Mouse (Mus musculus): ENCODE measurements around the gene Rgl1.

Gene Rgl1

DNA sequence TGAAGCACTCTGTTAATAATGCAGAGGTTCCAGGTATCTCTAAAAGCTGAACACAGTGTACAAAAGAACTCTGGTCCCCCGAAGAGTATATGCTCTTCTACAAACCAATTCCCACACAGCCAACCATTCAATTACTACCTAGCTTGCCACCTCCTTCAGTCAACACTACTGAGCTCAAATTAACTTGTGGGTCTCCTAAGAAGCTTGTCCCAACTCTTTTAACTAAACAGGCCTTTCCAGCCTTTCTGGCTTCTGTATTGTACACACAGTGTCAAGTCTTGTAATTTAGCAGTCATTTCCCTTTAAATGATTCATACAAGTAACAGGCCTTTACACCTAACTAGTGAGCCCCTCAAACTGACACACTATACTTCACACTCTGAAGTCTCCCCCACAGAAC is 48.8 kb downstream of the Rgl1 start:
- no peak for DNase-seq (ENCODE audit: low read depth, low spot score)

DNA sequence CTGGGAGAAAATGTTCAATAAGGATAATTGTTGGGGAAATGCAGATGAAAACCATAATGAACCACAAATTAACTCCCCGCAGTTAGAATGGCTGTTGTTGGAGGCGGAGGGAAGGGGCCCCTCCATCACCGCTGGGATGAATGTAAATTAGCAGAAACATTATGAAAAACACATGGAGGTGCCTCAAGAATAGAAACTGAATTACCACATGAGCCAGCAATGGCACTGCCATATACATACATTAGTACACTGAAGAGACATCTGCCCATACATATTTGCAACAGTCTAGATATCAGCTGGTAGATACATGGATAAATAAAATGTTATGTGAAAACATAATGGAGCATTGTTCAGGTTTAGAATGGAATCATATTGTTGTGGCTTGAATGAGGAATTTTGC is 51.7 kb downstream of the Rgl1 start:
- no peak for DNase-seq (ENCODE audit: low read depth, low spot score)

DNA sequence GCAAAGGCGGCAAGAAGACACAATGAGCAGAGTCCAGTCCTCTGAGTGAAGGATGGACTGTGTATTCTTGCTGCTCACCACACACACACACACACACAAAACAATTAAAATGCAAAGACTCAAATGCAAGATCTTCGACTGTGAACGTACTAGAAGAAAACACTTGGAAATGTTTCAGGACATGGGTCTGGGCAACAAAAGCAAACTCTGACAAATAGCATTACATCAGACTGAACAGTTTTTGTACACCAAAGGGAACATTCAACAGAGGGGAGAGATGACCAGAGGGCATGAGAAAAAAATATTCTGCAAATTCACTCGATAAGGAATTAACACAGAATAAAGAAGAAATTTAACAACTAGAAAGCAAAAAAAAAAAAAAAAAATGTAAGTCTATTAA is 52.2 kb downstream of the Rgl1 start:
- DNase-seq (ENCODE audit: low read depth, low spot score) = no peak

DNA sequence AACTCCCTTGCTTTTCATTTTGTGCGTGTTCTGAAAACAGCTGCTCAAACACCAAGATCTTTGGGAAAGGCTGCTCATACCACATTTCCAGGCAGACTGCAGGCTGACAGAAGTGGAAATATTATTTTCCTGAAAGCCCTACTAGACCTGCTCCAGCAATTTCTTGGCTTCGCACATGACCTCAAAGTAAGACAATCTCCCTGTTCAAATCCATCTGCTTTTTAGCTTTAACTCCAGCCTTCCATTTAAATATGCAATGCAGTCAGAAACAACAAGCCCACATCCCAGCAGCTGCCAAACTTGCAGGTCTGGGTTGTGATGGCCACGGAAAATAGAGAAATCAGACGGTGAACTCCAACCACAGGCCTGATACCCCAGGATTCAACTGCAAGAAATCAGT is 55.1 kb downstream of the Rgl1 start:
- no peak for DNase-seq (ENCODE audit: low read depth, low spot score)

DNA sequence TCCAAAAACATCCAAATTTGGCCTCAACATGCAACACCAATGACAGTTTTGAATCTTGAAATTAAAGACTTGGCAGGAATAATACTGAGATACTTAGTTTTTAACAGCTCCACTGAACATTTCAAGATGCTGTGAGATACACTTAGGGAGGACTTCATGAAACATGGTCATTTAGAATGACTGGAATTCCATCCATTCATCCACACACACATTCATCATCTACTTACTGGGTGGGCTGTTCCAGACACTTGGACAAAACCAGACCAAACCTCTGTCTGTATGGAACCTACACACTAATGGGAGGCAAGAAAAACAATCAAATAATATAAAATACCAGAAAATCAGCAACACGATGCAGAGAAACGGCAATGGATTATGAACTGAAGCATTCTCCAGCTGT is 58.6 kb downstream of the Rgl1 start:
- no peak for DNase-seq (ENCODE audit: low read depth, low spot score)

DNA sequence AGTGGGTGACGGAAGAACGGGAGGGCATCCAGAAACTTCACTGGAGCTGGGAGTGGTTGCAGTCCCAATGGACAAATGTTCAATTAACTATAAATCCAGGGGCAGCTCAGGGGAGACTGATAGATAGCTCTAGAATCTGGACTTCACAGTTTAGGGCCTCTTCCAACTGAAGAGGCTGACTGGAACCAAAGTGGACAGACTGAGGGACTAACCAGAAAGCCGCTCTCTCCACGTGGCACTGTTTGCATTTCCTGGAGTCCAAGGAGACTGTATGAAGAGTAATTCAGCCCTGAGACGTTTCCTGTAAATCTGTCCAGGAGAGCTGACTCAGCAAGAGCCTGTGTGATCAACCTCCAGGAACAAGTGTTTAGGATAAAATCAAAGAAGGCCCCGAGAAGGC is 62.2 kb downstream of the Rgl1 start:
- DNase-seq (ENCODE audit: low read depth, low spot score) = no peak

DNA sequence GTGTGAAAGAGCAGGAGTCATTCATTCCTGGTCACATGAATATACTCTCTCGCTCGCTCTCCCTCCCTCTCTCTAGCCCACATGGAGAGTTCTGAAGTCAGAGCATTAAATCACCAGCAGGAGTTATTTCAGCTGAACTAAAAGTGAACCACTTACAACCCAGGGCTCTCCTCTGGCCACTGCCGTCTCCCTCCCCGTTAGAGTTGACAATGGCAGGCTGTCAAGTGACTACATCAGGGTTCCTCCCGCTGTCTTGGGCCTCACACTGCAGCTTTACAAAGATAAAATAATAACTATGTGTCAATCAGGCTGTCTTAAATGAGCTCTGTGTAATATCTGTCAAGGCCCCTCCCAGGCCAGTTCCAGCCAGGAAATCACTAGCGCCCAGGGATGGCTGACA is 63.2 kb downstream of the Rgl1 start:
- DNase-seq (ENCODE audit: low read depth, low spot score) = no peak

DNA sequence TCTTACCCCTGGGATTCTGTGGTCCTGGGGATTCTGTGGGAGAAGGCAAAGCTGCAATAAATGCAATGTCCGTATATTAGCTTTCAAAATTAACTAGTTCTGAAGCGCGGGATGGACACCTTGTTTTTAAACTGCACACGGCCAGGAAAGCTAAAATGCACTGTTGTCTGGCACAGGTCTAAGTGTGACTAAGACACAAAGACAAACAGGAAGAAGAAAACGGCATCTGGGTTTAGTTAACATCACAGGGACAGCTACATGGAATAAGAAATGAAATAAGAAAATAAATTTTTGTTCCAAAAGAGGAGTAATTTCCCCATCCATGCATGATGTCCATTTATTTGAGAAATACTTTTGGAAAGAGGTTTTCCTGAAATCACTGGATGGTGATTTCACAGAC is 65.1 kb downstream of the Rgl1 start:
- DNase-seq (ENCODE audit: low read depth, low spot score) = no peak

DNA sequence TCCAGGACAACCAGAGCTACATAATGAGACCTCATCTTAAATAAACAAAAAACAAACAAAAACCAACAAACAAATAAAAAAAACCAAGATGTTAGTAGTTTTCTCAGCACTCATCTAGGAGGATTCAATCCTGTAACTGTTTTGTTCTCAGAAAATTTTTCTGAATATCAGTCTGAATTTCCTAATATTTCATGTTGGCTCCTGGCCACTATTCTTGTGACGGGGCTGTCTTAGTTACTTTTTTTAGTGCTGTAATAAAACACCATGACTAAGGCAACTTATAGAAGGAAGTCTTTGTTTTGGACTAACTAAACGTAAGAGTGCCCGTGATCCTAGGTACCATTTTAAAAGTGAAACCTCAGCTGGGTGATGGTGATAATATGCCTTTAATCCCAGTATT is 68.8 kb downstream of the Rgl1 start:
- no peak for DNase-seq (ENCODE audit: low read depth, low spot score)

DNA sequence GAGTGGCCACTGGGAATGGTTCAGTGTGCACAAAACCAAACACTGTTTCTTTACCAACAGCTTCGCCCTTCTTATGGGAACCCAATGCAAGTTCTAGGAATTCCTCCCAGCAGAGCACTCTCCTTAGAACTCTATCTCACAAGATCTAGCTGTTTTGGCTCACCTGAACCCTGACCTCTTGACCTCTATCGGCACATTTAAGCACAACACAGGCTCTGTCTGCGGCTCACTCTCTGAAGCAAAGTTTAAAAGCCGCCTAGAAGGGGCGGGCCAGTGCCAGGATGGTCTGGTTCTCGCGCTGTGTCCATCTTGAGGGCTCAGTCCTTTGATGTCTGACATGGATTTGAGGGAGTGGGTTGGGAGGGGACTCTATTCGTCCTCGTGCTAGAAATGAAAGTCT is 70.7 kb downstream of the Rgl1 start:
- DNase-seq (ENCODE audit: low read depth, low spot score) = no peak

DNA sequence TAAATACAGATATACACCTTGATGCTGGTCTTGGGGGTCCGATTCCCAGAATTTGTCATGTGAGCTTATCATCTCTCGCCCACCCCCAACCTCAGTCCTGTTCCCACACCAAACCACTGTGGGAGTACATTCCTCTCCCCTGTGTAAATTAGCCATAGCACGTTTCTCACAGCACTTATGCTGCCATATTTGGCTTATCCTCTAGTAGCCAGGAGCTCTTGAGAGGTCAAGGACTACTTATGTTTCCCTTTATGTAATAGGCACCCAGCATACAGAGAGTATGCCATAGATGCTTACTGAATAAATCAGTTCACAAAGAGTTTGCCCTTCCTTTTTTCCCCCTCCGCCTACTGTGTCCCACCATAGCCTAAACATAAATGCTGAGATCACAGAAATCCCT is 76.2 kb downstream of the Rgl1 start:
- no peak for DNase-seq (ENCODE audit: low read depth, low spot score)

DNA sequence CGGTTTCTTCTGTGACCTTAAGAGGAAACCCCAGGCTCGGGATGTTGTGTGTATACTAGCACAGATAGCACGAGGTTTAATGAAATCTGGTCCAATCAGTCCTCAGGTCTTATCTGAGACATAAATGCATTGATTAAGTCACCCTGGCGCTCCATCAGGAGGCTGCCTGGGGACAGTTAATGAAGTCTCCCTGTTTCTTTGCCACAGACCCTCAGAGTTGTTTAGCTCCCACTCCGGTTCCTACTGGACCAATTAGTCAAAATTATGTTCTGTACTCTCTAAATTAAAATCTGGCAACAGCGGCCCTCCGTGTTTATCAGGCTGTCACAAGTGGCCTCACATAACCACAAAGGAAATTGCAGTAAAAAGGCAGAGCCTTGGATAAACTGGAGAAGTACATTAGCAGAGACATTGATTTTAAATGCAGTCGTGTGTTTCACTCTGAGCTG is 78.4 kb downstream of the Rgl1 start:
- no peak for DNase-seq (ENCODE audit: low read depth, low spot score)

DNA sequence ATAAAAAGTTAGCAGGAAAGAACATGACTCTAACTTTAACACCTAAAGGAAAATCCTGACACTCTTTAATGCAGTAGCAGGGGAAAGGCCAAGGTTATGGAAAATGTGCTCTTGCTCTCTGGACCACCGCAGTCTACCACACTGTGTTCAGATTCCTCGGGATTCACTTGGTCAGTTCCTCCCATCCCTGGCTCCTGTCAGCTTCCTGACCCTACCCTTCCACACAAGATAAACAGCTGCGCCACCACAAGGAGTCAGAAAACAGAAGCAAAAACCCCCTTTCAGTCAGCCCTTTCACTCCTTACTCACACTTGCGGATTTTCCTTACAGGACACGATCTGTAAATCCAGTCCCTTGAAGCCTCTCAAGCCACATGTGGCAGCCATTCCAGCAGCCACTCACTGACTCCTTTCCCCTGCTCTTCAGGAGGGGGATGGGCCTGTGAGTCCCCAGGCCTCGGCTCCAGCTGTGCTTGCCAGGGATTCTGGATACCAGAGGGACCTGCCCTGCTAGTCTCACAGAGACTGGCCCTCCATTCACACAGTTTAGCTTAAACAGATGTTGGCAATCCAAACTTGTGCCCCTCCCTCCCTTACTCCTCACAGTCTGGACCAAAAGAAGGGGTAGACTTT is 78.9 kb downstream of the Rgl1 start:
- DNase-seq (ENCODE audit: low read depth, low spot score) = peak; percentile 66

DNA sequence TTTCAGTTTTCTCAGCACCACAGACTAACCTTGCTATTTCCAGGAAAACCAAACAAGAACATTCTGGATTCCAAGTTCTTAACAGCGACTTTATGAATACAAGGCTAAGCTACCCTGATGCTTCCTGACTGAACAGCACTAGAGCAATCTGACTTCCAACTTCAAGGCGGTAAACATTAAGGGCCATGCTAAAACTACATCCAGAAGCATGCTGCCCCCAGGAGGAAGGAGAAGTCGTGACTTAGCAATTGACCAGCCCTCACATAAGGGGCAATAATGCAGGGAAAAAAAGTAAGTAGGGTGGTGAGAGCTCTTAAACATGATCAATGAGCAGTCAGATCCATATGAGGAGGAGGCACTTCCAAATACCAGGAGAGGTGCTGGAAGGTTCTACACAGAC is 80.6 kb downstream of the Rgl1 start:
- no peak for DNase-seq (ENCODE audit: low read depth, low spot score)

DNA sequence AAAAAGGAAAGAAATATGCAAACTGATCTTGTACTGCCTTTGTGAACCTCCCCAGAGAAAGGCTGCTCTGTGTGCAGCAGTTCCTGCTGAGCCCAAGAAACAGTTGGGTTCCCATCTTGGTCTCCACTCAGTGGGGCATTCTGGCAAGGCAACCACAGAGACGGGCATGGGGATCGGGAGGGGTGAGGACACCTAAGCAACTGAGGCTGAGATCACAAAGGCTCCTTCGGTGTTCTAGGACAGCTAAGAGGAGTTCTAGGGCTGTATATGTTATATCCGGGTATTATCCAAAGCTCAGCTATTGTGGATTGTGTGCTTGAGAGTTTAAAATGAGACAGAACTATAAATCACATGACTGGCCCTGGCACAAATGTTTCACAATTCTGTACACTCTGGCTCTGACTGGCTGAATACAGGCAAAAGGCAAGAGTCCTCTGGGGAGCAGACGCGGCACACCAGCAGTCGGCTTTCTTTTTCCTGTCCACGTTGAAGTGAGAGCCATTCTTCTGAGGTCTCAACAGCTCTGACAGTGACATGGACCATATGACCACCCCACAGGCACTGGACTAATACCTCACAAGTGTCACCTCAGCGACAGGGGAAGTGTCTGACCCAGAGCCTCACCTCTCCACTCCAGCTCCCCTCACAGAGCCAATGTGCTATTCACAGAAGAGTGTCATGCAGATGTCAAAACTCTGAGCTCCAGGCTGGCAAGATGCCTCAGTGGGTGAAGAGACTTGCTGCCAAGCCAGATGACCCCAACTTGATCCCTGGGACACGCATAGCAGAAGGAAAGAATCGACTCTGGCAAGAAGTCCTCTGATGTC is 83.6 kb downstream of the Rgl1 start:
- no peak for DNase-seq (ENCODE audit: low read depth, low spot score)

DNA sequence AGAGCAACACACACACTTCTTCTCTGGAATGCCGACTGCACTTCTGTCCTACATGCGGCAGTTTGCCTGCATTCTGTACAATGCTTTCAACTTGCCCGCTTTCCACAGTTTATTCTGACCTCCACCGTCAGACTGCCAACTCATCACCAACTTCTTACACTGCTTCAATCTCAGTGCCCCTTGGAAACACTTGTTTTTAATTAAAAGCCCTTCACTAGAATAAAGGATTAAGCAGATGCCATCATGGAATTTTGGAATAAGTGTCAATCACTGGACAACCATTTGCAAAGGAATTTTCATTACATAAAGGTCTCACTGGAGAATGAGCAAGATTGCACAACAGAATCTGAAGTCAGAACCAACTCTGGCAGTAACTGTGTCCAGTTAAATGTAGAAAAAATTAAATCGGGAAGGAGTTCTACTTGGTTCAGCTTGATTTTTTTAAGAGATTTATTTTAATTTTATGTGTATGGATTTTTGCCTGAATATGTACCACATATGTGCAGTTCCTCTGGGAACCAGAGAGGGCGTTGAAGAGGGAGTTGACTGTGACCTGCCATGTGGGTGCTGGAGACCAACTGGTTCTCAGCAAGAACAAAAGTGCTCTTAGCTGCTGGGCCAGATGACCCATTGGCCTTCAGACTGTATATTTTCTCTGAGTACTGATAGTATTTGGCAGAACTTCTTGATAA is 84.3 kb downstream of the Rgl1 start:
- DNase-seq (ENCODE audit: low read depth, low spot score) = no peak

DNA sequence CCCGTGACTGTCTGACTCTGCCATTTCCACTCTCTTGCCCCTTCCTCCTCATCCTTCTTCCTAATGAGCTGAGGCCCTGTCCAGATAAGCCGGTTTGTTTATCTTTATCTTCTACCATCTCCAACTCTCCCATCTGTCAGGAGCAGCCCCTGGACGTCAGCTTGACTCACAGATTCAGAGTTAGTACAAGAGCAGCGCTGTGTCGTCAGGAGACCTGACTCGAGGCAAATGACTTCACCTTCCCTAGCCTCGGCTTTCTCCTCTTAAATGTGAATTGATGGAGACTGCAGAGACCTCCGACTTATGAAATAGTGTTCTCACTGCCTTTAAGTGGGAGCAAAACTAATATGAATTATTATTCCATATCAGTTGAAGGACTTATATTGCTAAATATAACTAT is 85.0 kb downstream of the Rgl1 start:
- no peak for DNase-seq (ENCODE audit: low read depth, low spot score)

DNA sequence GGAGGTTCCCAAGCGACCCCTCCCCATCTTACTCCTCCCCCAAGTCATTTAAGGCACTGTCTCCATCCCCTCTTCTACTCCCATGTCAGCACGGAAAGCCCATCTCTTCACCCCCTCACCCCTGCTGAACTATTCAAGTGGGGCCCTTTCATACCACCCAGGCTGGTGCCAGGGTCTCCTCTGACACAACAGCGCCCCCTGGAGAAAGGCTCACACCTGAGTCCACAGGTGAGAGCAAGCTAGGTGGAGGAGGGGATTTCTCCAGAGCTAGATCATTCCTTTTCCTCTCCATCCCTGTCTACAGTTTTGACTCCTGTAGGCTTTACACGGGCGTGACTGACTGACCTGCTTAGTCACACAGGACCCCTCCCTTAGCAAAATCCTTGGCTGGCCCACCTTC is 87.7 kb downstream of the Rgl1 start:
- DNase-seq (ENCODE audit: low read depth, low spot score) = no peak

DNA sequence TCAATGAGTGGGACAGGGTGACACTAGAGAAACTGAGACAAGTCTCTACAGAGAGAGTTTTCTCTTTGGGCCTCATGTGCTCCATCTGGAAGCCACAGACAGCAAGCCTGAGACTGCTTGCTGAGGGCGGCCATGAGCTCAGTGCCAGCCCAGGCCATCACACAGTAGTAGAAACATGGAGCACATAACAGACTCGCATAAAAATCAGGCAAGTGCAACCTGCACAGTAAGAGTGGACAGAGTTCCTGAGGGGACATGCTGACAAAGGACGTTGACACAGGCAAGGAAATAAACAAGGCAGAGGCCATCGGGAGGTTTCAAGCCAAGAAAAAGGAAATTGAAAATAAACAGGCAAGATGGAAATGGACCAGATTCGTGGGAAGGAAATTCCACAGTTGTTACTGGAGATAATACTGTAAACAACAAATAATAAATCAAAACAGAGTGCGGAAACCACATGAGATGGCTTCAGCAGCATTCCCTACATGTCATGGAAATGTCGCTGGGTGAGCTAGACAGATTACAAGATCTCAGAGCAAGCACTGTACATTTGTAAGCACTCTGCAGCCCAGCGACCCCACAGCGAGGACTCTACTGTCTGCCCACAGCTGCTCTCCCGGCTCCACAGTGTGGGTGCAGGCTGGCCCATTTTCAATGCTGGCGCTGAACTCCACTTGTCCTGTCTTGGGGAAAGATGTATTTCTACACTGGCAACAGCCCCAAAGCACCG is 88.5 kb downstream of the Rgl1 start:
- DNase-seq (ENCODE audit: low read depth, low spot score) = no peak

DNA sequence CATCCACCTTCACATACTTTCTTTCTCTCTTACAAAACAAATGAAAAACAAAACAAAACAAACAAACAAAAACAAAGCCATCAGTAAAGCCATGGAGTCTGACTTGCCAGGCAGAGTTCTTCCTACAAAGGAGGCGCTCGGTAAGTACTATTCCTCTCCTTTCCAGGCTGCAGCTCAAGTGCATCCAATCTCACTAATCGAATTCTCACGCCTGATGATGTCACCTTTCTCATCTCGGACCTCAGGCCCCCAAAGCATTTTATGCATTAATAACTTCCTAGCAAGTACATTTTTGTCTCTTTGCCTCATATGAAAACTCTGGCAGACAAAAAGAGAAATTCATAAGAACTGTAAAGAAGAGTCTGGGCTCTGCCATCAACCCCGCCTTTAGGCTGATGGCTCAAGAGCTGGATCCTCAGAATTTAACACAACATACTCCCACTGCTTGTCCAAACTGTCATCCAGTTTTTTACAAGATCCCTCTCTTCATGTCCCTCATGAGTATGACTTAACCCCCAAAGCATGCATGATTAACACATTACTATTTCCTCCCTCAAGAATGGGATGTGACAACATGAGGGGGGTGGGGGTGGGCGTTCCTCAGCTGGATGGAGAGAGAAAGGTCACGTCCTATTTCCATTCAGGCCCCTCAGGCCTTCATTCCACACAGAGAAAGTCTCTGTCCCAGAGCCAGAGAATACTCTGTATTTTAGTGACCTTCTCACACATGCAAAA is 96.5 kb downstream of the Rgl1 start:
- no peak for DNase-seq (ENCODE audit: low read depth, low spot score)

DNA sequence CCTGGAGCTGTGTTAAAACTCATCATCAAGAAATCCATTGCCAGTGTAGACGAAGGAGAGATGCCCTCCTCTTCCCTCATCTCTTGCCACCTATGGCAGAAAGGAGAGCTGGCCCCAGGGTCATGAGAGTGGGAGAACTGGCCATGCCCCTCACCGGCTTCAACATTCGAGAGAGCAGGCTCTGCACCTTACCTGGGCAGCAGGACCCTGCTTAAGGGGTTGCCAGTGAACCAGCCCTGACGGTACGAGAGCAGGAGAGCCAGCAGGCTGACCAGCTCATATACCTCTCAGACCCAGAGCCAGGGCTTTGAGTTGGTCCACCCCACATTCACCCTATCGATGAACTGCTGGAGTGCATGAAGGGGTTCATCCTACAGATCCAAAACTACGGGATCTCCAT is 105.7 kb downstream of the Rgl1 start:
- no peak for DNase-seq (ENCODE audit: low read depth, low spot score)

DNA sequence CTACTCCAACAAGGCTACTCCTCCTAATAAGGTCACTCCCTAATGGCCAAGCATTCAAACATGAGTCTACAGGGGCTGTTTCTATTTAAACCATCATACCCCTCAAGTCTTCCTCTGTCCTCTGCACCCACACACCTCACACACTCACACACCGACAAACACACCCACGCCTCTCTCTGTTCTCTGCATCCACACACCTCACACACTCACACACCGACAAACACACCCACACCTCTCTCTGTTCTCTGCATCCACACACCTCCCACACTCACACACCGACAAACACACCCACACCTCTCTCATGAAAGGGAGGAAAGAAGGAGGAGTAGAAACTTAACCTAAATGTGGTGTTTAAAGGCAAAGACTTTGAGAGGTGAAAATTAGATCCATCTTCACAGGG is 106.2 kb downstream of the Rgl1 start:
- DNase-seq (ENCODE audit: low read depth, low spot score) = no peak

All from mesoderm, embryonic 11.5 days (tissue).